Mouse (Mus musculus): ENCODE measurements around the gene Nploc4.
A peak's percentile ranks its signal among the peaks of the same experiment; 100 is the strongest.

Gene Nploc4

DNA sequence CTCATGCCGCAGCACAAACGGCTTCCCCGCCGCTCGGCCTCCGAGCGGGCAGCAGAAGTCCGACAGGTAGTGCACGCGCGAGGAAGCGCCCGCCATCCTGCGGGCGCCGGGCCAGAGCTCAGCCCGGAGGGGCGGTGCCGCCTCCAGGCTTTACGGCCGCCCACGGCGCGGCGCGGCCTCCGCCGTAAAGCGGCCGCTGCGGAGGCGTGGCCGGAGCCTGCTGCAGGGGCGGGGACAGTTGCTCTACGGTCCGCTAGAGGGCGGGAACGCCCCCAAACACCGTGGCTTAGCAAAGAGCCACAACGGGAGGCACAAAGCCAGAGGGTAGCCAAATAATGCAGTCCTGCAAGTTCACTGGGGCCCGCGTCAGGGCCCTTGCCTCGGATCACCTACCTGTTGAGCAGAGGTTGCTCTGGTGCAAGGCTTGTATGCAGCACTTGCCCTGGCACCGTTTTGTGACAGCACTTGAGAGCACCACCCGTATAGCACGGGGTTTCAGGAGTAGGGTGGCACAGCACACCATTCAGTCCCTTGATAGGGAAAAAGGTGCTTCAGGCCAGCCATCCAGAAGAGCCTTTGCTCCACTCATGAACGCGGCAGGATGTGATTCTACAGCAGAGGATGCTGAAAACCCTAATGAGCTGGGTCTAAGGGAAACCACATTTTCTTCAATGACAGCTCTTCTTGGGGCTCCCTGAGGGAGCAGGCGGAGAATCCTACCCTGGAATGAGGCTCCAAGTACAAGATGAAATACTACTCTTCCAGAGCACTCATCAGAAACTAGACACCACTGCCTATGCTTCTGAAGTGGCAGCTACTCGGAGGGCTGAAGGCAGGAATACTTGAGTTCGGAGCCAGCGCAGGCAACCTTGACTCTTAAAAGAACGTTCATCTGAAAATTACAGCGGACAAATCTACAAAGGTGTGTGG is 58.6 kb downstream of the Nploc4 start, which contains the start of gene Faap100:
Gene Faap100 (minus strand): TSS at position 154 of the 930 bp plus-strand sequence.
- peak; percentile 96 for DNase-seq (ENCODE audit: low read depth, low spot score)

DNA sequence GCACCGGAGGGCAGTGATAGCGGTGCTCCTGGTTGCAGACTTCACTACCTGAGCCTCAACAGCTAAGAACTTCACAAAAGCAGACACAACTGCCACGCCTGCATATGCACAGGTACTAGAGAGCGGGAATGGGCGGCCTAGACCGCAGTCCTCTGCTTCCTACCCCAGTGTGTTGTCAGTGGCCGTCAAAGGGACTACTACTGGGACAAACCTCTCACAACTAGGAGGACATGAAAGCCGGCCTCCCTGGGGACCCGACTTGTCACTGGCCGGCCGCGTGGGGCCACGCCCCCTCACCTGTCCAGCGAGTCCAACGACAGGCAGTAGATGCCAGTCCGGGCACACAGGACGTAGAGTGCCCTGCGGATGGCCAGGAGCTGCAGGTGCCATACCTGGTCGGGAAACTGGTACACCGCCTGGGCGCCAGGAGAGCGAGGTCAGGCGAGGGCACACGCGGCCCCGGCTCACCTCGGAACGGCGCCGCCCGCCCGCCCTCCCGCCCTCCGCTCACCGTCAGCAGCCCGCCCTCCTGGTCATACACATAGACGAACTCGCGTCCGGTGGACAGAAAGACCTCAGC is 59.4 kb downstream of the Nploc4 start:
- no peak for DNase-seq (ENCODE audit: low read depth, low spot score)

DNA sequence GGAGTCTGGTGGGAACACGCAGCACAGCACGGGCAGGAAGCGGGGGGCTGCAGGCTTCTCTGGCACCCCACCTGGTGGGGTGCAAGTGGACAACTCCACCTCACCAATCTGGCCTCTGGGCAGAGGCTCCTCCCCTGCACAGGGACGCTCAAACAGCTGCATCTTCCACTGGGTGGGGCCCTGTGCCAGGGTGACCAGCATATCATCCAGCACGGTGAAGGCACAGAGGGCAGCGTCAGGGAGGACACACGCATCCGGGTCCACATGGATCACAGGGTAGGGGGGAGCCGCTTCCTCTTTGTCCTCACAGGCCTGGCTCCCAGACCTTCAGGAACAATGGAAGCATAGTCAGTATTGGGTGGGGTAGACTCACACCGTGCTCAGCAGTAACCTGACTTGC is 60.2 kb downstream of the Nploc4 start:
- DNase-seq (ENCODE audit: low read depth, low spot score) = no peak

DNA sequence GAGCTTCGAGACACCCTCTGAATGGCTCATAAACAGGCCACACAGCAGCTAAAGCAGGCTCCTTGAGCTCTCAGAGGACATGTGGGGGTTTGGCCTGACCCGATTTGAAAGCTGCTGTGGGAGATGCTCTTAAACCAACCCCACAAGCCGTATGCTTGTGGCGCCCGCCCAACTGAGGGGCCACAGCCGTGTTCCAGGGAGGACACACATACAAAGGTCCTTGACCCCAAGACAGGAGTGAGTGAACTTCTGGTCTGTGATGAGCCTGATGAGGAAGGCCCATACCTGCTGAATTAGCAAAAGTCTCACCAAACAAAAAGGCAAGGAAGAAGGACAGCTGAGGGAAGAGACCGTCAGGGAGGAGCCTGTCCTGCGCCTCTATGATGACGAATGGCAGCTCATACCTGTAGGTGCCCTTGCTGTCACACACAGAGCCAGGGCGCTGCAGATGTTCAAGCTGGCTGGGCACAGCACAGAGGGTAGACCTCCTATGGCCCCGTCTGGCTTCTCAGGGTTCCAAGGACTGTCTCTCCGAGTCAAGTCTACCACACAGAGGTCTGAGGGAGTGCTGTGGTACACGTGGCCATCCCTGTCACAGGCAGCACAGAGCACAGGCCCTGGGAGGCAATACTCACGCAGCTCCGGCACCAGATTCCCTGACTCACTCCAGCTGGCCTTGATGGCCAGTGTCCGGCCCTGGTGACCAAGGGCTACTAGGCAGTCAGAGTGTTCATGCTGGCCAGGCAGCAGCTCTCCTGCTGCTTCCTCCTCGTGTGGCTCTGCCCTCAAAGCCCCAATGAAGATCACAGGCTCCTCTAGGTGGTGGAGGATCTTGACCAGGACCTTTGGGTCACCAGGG is 61.0 kb downstream of the Nploc4 start:
- DNase-seq (ENCODE audit: low read depth, low spot score) = no peak

DNA sequence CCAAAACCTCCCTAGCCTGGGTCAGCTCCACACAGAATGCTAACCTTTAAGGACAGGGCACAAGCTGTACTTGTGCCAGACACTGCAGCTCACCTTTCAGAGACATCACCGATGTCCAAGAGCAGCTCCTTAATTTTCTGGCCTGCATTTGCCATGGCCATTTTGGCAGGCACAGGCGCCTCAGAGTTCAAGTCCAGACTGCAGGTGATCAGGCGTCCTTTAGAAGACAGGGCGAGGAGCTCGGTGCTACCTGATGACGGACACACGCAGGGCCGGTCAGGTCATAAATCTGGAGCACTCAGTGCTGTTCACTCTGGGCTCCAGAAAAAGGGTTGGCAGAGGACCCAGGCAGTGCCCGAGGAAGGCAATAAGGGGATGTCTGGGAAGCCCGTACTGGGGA is 62.2 kb downstream of the Nploc4 start:
- no peak for DNase-seq (ENCODE audit: low read depth, low spot score)

DNA sequence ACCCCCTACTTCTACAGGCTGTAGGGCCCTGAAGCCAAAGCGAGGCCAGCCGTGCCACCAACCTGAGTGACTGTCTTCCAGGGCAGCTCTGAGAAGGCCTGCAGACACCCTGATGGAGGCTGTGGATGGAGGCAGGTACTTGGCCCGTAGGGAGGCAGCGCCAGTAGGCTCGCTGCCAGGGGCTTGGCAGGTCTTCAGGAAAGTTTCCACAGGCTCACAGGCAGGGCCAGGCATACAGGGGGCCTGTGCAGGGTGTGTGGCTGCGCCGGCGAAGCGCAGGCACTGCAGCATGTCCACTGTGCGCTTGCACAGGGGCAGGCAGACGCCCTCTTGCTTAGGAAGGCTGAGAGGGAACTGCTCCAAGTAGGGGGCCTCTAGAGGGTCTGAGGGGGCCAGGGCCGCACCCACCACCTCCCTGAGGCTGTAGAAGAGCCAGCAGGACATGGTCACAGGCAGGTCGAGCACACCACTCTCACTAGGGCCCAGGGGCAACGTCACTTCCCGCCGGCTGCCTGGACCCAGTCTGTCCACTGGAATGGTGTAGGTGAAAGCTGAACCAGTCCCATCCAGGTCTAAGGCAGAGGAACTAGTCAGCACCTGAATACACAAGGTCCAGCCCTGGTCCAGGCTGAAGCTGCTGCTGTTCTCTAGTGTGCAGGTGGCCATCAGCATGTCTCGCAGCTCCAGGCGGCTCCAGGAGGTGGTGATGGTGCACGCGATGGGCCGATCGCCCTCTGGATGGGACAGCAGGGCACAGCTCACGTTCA is 63.5 kb downstream of the Nploc4 start:
- DNase-seq (ENCODE audit: low read depth, low spot score) = no peak

DNA sequence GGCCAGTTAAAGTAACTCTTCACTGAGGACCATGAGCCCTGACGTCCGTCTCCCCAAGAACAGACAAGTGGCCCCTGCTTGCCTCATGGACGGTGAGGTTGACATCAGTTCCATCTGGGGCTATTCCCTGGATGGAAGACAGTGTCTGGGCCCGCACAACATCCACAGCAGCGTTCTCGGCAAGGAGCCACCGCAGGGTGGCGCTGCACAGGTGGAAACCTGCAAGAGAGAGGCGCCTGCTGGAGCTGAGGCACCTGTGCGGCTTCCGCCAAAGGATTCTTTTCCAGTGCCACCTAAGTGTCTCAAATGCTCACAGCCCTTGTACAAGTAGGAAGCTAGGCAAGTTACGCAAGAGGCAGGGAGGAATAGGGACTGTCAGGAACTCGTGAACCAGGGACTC is 64.5 kb downstream of the Nploc4 start:
- DNase-seq (ENCODE audit: low read depth, low spot score) = no peak

DNA sequence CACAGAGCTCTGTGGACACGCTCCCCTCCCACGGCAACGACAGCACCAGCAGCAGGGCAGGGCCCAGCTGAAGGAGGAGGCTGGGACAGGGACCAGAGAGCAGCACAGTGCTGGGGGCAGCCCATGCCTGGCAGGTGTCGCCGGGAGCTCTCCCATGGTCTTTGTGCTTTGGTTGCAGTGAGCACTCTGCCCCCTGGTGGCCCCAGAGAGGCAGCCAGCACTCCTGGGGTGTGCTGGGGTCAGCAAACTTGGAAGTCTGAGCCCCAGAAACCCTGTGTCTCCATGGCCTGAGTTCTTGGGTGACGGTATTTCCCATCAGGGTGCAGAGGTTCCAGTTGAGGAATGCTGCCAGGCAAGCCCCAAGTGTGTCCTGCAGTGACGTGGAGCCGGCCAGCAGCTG is 67.9 kb downstream of the Nploc4 start:
- peak; percentile 81 for DNase-seq (ENCODE audit: low read depth, low spot score)

DNA sequence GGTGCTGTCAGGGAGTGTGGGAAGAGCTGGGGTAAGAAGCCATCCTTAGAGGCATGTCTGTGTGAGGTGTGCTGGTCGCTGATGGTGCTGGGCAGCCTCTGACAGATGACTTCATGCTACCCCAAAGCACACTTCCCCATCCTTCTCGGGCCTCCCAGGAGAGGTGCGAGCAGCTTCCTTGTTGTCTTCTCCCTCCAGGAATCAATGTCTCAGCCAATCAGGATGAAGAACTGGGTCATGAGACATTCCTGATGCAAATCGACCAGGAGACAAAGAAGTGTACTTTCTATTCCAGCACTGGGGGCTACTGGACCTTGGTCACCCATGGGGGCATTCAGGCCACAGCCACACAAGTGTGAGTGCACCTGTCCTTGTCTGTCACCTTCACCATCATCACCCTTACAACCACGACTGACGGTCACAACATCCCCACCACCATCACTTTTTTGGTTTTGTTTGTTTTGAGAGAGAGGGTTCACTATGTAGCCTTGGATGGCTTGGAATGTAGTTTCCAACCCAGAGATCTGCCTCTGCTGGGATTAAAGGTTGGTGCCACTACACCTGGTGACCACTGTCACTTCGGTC is 71.0 kb downstream of the Nploc4 start:
- no peak for DNase-seq (ENCODE audit: low read depth, low spot score)

DNA sequence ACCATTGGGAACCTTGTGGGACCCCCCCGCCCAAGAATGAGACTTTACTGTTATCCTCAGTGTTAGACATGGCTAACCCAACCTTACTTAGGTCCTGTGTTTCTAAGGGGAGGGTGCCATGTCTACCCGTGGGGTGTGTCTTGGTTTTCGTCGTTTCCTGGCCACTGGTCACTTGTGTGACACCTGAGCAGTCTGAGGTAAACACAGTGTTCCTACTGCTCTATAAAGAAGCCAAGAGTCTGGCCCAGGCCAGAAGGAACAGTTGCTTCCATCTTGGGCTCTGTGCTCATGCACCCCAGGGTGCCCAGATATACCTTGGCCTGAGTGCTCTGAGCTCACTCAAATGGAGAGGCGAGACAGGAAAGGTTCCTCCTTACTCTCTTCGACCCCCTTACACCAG is 74.6 kb downstream of the Nploc4 start:
- DNase-seq (ENCODE audit: low read depth, low spot score) = no peak

DNA sequence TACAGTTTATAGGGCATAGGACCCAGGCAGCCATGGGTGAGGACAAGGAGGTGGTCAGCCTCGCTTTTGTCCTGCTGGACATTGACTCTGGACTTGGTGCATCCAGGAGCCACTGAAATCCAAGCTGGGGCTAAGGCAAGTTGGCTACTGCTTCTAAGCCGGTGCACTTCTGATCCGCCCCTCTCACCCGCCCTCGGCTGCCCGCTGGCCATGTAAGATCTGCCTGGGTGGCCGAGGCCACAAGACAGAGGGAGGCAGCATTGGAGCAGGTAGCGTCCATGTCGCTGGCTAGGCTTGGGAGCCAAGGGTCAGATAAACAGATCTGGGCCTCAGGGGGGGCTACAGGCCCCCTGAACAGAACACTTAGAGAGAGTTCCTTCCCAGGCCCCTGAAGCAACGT is 76.2 kb downstream of the Nploc4 start, which contains the start of gene Fscn2:
Gene Fscn2 (plus strand): TSS at position 240 of the 400 bp plus-strand sequence.
- no peak for DNase-seq (ENCODE audit: low read depth, low spot score)

DNA sequence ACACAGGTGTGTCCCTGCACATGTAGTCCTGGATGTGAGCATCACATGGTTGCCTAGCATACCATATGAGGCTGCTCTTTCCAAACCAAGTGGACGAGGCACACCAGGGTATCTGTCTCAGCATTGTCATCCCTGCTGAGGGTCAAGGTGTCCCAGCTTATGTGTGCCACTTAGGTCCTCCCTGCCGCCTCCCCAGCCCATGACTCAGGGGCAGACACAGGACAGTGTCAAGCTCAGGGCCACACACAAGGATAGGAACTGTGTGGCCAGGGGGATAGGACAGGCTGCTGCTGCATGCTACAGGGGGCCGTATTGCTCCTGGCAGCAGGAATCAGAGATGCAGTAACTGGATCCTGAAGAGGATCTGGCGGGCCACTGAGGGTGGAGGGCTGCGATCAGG is 76.8 kb downstream of the Nploc4 start:
- DNase-seq (ENCODE audit: low read depth, low spot score) = no peak

DNA sequence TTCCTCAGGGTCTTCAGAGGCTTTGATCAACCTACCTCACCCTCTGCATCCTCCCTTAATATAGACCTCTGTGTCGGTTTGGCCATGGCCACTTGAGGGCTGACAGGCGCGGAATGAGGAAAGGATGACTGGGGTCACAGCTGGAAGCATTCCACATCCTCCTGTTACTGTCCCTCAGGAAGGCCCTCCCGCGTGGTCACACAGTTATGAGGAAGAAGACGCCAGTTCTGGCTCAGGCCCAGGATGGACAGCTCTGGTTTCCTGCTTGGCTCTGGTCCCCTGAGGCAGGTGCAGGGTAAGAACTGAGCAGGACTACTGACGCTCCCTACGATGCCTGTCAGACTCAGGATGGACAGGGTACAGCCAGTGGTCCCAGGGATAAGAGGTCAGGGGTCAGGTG is 77.4 kb downstream of the Nploc4 start:
- no peak for DNase-seq (ENCODE audit: low read depth, low spot score)

DNA sequence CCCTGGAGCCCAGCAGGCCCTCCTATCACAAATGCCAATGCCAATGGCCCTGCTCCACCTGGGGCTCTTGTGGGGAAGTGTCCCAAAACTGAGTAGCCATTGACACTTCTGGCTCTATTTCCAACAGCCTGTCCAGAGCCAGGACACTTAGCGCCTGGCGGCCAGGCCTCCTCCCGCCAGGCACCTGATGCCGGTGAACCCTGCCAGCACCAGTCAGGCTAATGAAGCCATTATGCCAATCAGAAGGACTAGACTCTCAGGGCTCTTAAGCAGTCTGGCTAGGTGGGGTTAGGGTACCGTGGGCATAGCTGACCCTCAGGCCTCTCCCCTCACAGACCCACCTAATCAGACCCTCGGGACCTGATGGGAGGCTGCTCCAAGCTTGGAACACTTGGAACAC is 78.1 kb downstream of the Nploc4 start:
- DNase-seq (ENCODE audit: low read depth, low spot score) = no peak

DNA sequence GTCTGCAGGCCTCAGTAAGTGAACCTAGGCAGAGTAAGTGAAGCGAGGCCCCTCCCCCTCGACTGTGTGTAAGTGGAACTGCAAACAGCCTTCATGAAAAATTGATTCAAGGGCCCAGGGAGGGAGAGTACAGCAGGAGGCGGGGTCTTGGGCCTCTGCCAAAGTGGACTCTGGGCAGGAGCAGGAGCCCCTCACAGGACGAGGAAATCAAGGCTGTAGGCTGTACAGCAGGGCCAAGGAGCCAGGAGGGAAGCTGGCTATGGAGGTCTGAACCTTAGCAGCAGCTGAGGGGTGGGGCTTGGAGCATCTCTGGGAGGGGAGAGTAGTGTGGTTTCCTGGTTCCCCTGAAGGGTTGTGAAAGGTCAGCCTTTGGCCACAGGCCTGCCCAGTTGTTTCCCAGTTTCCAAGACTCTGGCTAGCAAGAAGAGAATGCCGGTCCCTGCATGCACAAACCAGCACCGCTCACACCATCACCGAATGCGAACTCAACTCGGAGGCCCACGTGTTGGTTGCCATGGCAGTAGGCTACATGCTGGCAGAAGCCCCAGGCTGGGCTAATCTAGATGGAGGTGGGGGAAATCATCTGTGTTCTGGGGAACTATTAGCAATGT is 79.6 kb downstream of the Nploc4 start:
- no peak for DNase-seq (ENCODE audit: low read depth, low spot score)

DNA sequence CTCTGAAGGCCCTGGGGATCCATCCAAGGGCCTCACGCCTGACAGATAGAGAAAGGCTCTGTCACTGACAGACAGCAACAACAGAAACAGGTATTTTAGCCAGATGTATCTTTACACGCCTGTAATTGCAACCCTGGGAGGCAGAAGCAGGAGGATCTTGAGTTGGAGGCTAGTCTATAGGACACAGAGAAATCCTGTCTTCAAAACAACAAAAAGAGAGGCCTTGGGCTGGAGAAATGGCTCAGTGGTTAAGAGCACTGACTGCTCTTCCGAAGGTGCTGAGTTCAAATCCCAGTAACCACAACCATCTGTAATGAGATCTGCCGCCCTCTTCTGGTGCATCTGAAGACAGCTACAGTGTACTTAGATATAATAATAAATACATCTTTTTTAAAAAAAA is 80.6 kb downstream of the Nploc4 start:
- no peak for DNase-seq (ENCODE audit: low read depth, low spot score)

DNA sequence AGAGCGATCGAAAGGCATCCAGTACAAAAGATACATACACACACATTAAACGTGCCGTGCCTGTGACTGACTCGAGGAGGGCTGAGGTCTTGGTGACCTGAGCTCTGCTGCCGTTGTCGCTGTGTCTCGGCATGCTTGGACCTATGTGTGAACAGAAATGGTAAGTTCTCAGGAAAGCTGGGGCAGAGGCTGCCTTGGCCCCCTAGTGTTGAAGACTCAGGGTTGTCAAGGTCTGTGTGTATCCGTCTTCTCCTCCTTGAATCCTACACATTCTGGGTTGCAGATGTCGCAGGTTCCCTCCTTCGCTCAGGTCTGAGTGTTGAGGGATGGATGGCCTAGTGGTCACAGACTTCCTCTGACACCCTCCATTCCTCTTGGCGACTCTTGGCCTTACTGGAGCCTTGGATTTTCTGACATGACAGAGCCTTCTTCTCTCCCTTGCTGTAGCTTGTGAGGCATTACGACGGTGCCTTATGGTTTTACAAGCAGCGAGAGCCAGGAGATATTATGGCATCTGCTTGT is 81.1 kb downstream of the Nploc4 start:
- no peak for DNase-seq (ENCODE audit: low read depth, low spot score)

DNA sequence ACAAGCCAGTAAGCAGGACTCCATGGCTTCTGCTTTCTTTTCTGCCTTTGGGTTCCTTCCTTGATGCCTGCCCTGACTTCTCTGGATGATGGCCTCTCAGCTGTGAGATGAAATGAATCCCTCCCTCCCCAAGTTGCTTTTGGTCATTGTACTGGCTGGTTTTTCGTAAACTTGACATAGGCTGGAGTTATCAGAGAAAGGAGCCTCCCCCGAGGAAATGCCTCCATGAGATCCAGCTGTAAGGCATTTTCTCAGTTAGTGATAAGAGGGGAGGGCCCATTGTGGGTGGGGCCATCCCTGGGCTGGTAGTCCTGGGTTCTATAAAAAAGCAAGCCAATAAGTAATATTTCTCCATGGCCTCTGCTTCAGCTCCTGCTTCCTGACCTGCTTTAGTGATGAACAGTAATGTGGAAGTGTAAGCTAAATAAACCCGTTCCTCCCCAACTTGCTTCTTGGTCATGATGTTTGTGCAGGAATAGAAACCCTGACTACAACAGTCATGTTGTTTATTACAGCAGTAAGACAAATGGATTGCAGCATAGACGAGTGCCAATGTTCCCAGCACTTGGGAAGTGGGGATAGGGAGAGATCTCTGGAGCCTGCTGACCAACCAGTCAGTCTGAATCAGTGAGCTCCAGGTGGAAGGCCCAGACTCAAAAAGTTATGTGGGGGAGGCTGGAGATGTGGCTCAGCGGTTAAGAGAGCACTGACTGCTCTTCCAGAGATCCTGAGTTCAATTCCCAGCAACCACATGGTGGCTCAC is 82.0 kb downstream of the Nploc4 start:
- DNase-seq (ENCODE audit: low read depth, low spot score) = no peak

Measured in CD4-positive, CD25-positive, alpha-beta regulatory T cell, adult 2 months (primary cell).